Mouse (Mus musculus) heart, adult 9 months (tissue): ENCODE measurements around the gene Pax8.

ENCODE experiments used
- DNase-seq, 2 experiments: peaks; one replicate each; pipeline ENCODE4 v3.0.0; 2022; ENCODE audit warnings: low spot score in 2 of 2

Gene Pax8

DNA sequence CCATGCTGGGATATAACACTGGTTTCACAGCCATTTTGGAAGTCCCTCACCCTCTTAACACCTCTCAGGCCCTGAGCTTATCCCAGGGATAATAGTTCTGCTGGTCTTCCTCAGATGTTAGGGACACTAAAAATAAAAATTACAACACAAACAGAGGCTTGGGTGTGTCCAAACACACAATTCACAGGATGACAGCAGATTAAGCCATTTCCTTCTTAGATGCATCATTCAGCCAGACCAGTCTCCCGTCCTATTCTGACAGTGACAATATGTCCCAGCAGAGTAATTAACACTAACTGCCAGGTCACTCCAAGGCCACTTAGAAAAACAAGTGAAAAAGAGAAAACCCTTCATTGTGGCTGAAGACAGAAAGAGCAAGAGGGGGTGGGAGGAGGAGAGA is 8.2 kb downstream of the Pax8 start:
- DNase-seq: peak in 1 of 2 experiments; percentile 8

DNA sequence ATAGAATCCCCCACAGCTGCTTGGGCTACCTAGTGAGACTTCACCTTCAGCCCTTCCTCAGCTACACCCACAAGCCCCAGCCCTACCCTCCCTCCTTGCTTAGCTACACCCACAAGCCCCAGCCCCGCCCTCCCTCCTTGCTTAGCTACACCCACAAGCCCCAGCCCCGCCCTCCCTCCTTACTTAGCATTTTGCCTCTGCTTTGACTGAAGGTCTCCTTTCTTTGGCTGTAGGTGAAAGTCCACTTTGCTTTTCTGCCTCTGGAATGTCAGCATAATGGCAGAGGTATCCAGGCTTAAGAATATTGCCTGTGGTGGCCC is 14.6 kb downstream of the Pax8 start:
- DNase-seq: no peak

DNA sequence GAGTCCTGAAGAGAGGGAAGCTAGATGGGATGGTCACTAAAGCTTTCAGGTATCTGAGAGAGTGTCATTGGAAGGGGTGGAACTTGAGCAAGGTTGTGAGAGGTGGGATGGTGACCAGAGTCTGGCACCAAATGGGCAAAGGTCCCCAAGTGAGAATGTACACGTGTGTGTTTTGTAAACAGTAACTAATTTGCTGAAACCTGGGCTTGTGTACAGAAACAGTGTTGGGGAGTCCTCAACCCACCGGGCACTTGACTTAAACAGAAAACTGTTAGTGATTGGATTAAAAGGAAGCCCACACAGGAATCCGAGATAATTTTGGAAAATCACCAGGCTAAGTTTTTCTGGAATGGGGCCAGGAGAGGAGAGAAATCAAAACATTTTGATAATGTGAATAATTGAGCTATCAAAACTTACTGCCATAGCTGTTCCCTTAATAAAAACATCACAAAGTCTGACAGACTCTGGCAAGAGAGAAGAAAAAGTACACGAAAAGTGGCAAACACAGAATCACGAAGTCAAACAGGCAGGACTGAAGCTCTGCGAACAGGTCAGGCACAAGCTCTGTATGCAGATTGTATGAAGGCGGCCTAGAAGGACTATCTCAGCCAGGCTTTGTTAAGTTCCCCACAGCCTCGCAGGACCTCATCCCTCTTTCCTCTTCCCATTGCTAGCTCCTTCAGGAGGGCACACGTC is 15.1 kb downstream of the Pax8 start:
- DNase-seq: no peak

DNA sequence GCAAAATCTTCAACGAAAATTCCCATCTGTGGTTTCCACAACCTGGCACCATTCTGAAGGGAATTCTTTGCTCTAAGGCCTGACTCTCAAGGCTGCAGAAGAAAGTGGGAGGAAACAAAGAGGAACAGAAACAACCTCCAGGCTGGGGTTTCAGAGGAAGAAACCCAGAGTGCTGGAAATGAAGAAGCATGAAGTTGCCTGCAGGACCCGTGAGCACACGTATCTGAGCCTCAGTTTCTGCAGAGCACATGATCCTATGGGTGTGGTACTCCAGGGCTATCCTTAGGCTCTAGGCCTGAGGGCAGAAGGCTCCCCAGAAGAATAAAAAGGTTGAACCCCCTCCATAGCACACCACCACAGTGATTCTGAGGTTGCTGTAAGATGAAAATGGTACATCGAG is 18.6 kb downstream of the Pax8 start:
- no peak for DNase-seq

DNA sequence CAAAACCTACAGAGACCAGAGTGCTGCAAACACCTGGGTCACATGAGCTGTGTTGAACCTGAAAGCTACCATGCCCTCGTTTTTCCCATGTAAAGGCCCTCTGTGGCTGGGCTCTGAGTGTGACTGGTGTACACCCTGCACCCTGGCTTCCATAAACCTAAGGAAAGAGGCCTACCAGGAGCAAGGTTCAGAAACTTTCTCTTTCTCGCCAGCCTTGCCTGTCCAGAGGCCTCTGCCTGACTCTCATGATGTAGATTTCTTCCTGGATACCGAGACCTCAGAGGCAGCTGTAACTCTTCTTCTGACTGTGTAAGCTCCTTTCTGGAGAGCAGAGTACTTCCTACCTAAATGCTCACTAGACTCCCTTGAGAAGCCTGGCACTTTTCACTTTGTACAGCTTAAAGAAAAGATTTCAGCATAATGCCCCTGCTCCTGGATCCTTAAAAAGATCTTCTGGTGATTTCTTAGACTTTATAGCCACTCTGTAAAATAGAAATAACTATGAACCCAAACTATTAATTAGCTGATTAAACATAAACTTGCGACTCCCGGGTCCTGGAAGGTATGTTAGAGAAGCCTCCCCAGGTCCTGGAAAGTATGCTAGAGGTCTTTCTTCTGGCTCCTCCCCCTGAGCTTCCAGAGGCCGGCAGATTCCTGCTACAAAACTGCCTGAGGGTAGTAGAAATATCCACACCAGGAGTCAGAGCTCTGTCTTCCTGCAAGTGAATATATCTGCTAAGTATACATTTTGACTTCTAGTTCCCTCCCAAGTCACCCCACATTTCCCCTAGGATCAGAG is 20.1 kb downstream of the Pax8 start:
- DNase-seq: no peak

DNA sequence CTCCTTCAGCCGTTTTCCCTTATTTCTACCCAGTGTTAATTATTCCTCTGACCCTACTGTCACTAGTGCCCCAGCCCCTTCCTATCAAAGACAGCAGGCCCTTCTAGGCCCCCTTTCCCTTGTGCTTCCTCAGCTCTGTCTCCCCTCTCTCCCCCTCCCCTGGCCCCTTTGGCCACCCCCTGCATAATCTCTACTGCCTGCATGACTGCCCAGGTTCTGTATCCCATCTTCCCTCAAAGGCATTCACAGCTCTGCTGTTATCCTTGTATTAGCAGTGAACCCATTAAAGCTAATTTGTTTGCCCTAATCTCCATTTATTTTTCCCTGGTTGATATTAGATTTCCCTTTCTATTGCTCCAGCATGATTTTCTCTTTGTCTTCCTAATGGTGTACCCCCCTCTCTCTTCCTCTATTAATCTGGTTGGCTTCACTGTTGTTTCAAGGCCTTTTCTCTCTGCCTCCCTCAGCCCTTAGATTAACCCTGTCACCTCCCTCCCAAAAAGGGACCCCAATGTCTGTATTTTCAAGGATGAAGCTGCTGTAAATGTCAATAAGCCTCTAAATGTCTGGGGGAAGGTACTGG is 20.9 kb downstream of the Pax8 start:
- no peak for DNase-seq

DNA sequence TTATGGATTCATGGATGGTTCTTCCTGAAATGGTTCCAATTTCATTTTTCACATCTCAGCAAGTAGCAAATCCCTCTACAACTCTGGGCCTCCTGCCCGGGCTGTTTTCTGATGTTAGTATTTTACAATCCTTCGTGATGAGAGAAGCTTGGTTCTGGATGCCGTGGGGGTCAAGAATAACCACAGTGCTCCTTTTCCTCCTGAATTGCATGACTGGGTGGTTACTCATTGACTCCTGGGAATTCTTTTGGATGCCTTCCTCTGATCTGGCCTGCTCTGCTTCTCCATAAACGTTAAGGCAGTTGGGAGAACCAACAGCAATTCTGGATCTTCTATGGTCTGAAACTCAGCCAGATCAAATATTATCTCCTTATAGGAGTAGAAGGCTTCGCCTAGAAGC is 22.2 kb downstream of the Pax8 start:
- peak; percentile 42 to 57 for DNase-seq

DNA sequence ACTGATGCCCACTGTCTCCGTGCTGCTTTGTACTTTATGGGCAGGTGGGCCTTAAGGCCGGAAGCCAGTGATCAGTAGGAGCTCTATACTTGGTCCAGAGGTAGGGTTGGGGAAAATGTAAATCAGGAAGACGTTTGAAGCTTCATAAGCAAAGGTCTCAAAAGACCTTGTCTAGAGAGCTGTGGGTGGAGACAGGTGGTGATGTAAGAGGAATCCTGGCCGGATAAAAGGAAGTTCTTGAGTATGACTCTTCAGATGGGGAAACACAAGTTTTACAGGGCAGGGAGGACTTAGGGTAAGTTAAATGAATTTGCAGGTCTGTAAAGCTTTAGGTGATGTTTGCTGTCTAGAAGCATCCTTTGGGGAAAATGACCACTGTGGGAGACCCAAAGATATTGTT is 26.3 kb downstream of the Pax8 start:
- DNase-seq: no peak

DNA sequence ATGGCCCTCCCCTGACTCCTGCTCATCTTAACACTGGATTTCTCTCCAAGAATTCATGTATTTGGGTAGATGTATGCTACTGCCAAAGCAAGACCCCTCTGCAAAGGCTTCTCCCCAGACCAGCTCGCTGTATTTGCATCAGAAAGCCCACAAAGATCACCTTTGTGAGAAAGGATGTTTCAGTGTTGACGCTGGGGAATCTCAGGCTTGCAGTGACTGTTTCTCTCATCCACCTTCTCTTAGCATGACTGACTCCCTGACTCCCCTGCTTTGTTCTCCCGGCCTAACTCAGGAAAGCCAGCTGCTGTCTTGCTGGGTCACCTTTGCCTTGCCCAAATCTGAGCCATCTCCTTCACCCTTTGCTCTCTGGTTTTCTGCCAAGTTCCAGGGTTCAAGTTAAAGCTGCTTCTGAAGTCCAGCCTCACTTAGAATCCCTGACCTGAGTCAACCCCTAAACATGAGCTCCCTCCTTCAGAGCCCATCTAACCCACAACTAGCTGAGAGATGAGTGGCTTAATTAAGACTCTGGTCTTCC is 32.1 kb downstream of the Pax8 start:
- DNase-seq: no peak

DNA sequence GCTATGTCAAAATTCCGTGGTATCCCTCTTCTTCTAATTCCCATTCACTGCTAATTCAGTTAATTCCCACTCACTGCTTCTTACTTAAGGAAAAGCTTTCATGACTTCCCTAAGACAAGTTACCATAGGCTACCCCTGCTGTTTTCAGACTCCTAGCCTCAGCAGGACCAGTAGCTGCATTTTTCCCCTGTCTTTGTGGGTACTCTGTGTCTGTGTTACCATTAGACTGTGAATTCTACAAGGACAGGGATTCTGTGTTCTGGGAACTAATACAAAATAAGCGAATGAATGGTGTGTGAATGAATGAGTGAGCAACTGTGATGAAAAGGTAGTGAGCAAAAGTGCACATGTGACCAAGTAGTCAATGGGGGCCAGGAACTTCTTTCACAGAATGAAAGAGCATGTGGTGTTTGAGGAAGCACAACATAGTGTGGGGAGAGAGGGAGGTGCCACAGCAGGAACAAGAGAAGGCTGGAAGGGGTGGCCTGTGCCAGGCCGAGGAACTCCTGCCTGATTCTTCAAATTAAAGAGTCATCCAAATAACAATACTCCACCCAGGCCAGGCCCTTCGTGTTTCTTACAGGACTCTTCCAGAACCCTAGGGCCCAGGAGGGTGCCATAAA is 33.0 kb downstream of the Pax8 start:
- DNase-seq: no peak

DNA sequence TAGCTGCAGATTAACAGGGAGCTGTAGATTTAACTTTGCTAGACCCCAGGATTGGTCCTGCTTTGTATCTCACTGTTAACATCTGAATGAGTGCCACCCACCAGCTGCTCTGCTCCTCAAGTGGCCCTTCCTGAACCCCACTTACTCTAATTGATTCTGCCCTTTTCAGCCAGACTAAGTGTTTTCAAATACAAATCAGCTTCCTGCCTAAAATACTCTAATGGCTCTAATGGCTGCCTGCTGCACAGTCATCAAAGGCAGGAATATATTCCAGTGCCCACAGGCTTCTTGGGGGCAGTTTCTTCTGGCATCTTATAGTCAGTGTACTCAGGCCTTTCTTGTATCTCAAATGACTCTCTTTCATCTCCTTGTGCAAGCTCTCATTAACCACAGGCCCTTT is 33.5 kb downstream of the Pax8 start:
- no peak for DNase-seq

DNA sequence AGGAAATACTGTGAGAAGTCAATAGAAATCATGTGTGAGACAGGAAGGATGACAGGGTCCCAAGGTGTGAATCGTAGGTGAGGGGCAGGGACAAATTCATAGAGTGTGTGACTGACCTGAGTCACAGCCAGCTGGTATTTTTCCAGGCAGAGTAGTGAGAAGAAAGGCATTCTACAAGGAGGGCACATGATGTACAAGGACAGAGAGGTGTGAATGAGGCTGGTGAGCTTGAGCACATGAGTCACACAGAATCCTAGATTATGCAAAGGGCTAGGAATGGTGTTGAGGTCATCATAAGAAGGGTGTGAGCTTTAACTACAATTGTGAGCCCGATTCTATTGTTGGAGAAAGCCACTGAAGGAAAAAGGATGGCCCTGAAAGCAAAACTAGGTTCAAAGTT is 35.3 kb downstream of the Pax8 start:
- no peak for DNase-seq

DNA sequence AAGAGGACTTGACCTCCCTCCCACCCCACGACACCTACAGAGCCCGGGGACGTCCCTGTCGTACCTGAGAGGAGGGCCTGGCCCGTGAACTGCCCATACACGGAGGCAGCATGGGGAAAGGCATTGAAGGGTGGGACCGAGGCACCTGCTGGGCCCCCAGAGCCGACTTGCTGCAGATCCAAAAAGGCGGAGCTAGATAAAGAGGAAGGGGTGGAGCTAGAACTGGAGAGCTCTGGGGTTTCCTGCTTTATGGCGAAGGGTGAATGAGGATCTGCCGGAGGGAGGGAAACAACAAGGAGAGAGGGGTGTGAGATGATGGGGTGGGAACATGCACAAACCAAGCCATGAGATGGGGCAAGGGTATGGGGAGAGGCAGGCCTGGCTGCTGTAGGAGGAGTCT is 39.7 kb downstream of the Pax8 start:
- no peak for DNase-seq

DNA sequence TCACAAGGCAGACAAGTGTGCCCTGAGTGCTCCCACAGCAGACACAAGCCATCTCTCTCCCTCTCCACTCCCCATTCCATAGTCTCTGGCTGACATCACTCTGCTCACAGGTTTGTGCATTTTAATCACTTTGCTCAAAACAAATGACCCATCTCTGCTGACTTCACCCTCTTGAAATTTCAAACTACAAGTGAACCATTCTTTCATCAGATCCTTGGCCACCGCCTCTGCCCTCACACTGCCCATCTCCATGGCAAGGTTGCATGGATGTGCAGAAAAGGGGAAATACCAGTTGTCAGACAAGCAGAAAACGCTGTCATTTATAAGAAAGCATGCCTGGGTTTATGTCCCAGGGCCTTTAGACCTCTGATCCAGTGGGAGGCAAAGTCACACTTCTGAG is 40.7 kb downstream of the Pax8 start:
- no peak for DNase-seq

DNA sequence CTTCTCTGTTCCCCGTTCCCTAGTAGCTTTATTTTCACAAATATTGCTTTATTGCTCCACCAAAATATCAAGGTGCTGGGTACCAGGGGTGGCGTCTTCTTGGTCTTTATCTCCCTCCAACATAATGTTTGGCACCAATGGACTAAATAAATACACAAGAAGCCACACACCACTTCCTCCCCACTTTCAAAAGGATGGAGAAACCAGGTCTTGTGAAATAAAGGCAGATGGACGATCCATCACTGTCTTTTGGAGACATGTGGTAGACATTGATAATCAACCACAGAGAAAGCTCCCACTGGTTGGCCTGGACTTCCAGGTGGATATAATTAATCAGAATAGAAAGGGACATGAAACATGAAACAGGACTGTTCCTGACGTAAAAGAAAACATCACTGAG is 45.6 kb downstream of the Pax8 start:
- no peak for DNase-seq

DNA sequence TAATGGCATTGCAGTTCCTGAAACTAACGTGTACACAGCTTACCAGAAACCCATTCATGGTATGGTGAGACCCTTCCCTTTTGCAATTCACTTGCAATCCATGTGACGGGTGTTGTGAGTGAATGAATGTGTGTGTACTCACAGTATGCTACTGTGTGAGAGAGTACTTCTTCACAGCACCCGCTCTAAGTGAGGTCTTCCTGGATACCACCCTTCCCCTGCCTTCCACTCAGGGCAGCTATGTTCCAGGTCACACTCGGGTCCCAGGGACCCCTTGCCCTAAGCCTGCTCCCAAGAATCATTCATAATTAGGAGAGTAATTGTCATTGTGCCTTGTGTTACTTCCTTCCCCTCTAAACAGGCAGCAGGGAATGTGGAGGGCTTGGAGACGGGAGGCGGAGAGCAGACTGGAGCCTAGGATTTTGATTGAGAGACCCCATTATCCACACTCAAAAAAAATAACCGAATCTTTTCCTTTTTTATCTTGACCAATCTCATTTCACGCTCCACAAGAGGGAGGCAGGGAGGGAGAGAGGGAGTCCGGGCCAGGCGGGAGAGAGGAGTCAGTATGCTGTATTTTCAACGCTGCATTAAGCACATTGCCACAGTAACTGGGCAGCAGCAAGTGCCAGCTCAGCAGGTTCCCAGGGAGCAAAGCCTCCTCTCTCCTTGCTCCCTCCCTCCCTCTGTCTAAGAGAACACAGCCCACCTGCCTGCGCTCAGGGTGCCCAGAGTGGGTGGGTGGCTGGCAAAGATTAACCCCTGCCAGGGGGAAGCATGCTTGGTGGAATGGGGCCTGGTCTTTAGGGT is 47.3 kb downstream of the Pax8 start:
- DNase-seq: no peak

DNA sequence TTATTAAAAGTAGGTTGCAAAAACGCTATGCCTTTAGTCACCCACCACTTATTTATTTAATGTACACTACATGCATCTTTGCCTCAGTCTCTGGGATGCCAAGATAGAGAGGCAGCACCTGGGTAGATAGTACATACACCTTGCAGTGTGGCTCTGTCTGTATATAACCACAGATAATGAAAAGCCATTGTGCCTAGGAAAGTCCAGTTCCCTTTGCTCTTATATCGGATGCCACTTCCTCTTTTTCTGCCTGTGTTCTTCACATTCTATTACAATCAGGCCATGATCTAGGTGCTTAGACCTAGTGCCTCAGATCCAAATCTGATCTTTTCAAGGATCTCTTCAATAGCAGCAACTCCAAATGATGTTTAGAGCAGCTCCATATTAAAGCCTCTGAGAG is 49.8 kb downstream of the Pax8 start:
- DNase-seq: no peak

DNA sequence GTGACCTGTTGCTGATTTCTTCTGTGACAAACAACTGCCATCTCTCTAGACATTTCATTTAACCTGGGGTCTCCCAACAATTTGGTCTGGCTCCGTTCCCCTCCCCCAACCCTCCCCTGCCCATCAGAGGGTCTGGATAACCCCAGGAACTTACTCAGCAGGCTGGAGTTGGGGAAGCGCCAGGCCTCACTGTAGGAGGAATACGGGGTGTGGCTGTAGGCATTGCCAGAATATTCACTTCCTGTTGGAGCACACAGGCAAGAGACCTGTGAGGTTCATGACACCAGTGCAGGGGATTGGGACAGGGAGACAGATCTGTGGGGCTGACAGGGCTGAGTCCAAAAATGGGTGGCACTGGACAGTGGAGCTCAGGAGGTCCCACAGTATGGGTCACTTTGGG is 52.6 kb downstream of the Pax8 start:
- DNase-seq: no peak

DNA sequence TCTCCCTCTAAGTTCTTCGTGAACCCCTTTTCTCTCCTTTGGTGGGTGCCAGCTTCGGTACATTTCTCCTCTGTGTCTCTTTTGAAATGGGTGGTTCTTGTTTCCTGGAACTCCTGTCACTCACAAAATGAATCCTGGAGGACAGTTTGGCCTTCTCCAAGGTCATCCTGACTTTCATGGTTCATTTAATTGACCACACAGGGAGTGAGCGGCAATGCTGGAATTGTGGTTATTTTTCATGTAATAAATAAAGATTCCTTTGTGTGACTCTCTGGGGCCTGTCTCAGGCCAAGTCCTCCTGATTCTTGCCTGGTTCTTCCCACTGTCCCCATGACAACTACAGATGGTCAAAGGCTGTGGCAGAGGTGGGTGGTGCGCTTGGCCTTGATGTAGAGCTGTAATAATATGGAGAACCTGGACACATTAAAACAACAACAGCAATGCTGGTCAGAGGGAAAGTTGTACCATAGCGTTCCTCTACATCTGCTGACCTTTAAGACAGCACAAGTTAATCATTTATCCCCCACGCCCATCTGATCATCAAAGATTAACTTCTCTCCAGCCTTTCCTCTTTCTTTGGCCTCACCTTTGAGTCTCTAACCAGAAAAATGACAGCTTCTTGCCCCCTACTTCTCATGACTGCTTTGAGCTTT is 54.1 kb downstream of the Pax8 start:
- no peak for DNase-seq

DNA sequence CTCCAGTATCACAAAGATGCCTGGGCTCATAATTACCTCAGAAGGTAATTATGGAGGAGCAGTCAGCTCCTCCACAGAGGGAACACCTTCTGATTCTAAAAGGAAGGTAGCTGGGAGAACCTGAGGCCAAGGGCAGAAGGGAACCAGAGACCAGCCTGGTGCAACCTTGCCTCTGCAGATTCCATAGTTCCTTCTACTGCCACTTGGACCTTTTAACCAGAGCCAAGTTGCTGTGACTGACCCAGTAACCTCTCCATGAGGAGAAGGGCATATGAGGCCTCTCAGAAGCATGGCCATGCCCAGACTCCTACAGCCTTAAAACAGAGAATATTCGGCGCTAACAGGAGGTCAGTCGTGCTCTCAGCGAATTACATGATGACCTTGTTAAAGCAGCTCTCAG is 57.8 kb downstream of the Pax8 start:
- DNase-seq: no peak

DNA sequence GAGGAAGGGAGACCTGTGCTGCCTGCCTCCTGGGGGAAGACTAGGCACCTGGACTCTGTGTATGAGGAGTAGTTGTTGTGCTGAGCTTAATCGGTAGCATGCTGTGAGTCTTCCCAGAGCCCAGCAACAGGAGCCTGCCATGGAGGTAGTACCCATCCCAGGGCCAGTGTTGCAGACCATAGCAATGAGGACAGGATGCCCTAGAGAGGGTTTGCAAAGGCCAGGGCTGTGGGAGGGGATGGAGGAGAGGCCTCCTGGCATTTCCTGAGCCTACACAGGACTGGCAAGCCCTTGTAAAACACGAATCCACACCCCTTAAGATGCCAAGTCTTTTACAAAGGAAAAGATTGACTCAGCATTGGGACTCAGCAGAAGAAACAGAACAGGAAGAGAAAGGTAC is 58.3 kb downstream of the Pax8 start:
- no peak for DNase-seq
